ENCODE assay signal across 8 mouse cellular contexts in the genomic region with DNA sequence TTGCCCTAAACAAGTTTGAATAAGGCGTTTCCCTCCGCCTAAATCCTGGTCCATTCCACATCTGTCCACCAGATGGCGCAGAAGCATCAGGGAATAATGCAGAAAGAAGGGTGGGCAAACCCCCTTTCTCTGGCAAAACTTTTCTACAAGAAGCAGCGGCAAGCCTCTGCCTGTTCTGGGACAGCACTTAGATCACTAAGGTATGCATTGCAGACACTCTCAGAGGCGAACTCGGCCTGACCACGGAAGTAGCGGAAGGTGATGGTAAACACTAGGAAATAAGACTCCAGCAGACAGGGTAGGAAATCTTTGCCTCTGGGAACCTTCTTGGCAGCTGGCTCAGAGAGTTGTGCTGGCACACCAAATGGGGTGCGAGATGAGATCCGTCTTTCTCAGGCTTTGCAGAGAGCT. TPM values are rescaled to one million over a fixed set of nuclear protein-coding genes. Genes with fewer than 3 reads are reported as not detected.
DNase-seq lines count a peak whose midpoint lies in the region; ATAC-seq lines count a peak whose summit lies in the region.

No protein-coding gene starts in this region.

- ATAC-seq in hematopoietic stem cell, adult 5-6 weeks (replicated peaks in 1 of 2; ENCODE audit: insufficient read depth in 1 of 2, low FRiP score in 2 of 2, low TSS enrichment in 1 of 2, low read depth in 1 of 2, poor library complexity in 2 of 2, severe bottlenecking in 2 of 2) = peak; percentile 53 to 69; a peak in 3 of 4 replicates

- peak; percentile 84 for DNase-seq in MN1 (ENCODE audit: low spot score)
- peak; percentile 77 for DNase-seq in cerebellum, adult 9-10 months
- DNase-seq in frontal cortex, adult 2 months (ENCODE audit: extremely low spot score in 1 of 2, low spot score in 1 of 2) = peak; percentile 41 to 91
- peak; percentile 26 for DNase-seq in layer of hippocampus, adult 9-11 months
- peak; percentile 91 for DNase-seq in lung, postnatal 10 days
- peak; percentile 91 for DNase-seq in retina, embryonic 14.5 days (ENCODE audit: low spot score)
- peak; percentile 63 for DNase-seq in urinary bladder, adult 2 months (ENCODE audit: low spot score)

RNA-seq across cellular contexts. Expression of a gene that starts 7.2 kb away (rescaled TPM):
- polyA plus RNA-seq in frontal cortex, adult 2 months (2012; rRNA removed) = 0.34 and 0.36 TPM in 2 replicates
- 1.6 TPM in 1 of 2 replicates, not detected in the other for total RNA-seq in hematopoietic stem cell, adult 5-6 weeks (2017)
- 1.3 and 1.4 TPM in 2 replicates for polyA plus RNA-seq in urinary bladder, adult 2 months (2012; rRNA removed)

RNA-seq across cellular contexts. Expression of a gene that starts 14.7 kb away (rescaled TPM):
- polyA plus RNA-seq in frontal cortex, adult 2 months (2012; rRNA removed) = 21.6 and 21.9 TPM in 2 replicates
- 7.6 and 8.9 TPM in 2 replicates for total RNA-seq in hematopoietic stem cell, adult 5-6 weeks (2017)
- 26.2 TPM in 2 replicates for polyA plus RNA-seq in urinary bladder, adult 2 months (2012; rRNA removed)

RNA-seq across cellular contexts. Expression of a gene that starts 31.5 kb away (rescaled TPM):
- polyA plus RNA-seq in frontal cortex, adult 2 months (2012; rRNA removed) = 2.5 and 3.4 TPM in 2 replicates
- total RNA-seq in hematopoietic stem cell, adult 5-6 weeks (2017) = not detected in 2 replicates
- 2.8 and 4.0 TPM in 2 replicates for polyA plus RNA-seq in urinary bladder, adult 2 months (2012; rRNA removed)

Comparison
In these comparisons a context has a peak if more than half of its experiments do, and no peak if none do; other contexts are left out.
1. Peak in every context shown above with its lines: DNase-seq and ATAC-seq.
2. DNase-seq: peak in every context shown above with its lines; median percentile 91 in lung, postnatal 10 days; 91 in retina, embryonic 14.5 days; 84 in MN1; 77 in cerebellum, adult 9-10 months; 66 in frontal cortex, adult 2 months; 63 in urinary bladder, adult 2 months; 26 in layer of hippocampus, adult 9-11 months.